Mouse (Mus musculus) lung, adult 2 months (tissue): ENCODE results near the gene Ripor2.

Experiments
- CTCF ChIP-seq: fragments of 200-500 bp; IDR thresholded peaks from 2 replicates; pipeline ENCODE4 v1.5.1; 2011; ENCODE audit warnings: mild to moderate bottlenecking, low read length, control low read depth; ENCODE audit not compliant: insufficient read depth
- POLR2A ChIP-seq: fragments of 200-500 bp; IDR thresholded peaks from 2 replicates; pipeline ENCODE4 v1.6.1; 2011; ENCODE audit warnings: low read depth, mild to moderate bottlenecking, control low read depth, low read length, borderline replicate concordance; ENCODE audit errors: extremely low read depth

- TF ChIP-seq POLR2A (no peak), CTCF (no peak)
Measured at GRCm38 (mm10) chr13:24613031-24613430, 31.0 kb downstream of the Ripor2 start.
